Mouse (Mus musculus): ENCODE results near the gene Hephl1.

DNA sequence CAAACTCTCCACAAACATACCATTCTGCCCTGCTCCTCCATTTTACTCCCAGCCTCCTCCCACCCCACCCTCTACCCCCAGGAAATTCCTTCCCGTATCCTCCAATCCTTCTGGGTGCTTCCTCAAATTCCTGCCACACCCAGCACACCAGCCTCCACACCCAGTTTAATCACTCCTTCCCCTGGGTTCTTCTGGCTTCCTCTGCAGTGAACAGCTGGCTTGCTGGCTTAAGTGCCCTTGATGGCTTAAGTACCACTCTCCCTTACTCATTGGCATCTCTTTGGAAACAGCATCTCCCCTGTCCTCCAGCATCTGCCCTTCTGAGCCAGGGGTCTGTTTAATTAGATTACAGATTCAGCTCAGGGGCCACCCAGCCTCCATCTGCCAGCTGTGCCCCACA, 7.6 kb upstream of the Hephl1 start:
- no peak for TF ChIP-seq CTCF (IDR thresholded peaks at IDR 0.05)
- no peak for TF ChIP-seq EP300 (IDR thresholded peaks at IDR 0.05)

Data from lung, postnatal 0 days (tissue).